Mouse (Mus musculus): Measurements from ENCODE around the gene Dock8. TPM values are rescaled to one million over a fixed set of nuclear protein-coding genes. Genes with fewer than 3 reads are reported as not detected.

The Dock8 gene
- polyA plus RNA-seq, 1 experiment from 2014 or later = 0.56 TPM

DNA sequence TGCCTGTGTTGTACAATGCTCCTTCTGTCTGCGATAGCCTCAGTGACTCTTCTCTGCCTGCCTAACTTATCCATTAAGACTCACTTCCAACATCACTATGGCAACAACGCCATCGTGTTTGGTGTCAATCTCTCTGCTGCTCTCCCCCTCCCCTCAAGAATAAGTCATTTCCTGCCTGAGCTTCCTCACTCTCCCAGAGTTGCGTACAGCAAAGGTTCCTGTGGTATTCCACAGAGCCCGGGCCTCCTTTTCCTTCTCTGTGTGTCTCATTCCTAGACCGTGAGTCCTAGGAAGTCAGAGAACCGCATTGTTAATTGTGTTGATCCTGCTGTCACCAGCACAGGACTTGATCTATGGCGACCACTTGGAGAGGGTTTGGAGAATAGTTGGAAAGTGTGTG, 4.4 kb upstream of the Dock8 start:
- Histone ChIP-seq H3K4me2 (ENCODE audit: low read length) (no peak overlapping the region), H3K4me3 (replicated peaks; ENCODE audit: low read length) (no peak overlapping the region), H3K27me3 (replicated peaks; ENCODE audit: control insufficient read depth, insufficient read depth, low read length) (peaks cover 28% of the 10 kb centered on the region), H3K36me3 (ENCODE audit: control insufficient read depth, insufficient read depth) (no peaks in the 10 kb centered on the region), H3K9ac (replicated peaks; ENCODE audit: low read depth, low read length) (no peak overlapping the region), H3K27ac (ENCODE audit: low read length) (no peak overlapping the region), H3K9me3 (ENCODE audit: control insufficient read depth, low read length) (no peaks in the 10 kb centered on the region), H3K4me1 (replicated peaks; ENCODE audit: control insufficient read depth, insufficient read depth, low read length) (peaks cover 10% of the 10 kb centered on the region)
- ATAC-seq = no peak
- WGBS = 54% methylated on average over 8 of the region's 8 CpGs

DNA sequence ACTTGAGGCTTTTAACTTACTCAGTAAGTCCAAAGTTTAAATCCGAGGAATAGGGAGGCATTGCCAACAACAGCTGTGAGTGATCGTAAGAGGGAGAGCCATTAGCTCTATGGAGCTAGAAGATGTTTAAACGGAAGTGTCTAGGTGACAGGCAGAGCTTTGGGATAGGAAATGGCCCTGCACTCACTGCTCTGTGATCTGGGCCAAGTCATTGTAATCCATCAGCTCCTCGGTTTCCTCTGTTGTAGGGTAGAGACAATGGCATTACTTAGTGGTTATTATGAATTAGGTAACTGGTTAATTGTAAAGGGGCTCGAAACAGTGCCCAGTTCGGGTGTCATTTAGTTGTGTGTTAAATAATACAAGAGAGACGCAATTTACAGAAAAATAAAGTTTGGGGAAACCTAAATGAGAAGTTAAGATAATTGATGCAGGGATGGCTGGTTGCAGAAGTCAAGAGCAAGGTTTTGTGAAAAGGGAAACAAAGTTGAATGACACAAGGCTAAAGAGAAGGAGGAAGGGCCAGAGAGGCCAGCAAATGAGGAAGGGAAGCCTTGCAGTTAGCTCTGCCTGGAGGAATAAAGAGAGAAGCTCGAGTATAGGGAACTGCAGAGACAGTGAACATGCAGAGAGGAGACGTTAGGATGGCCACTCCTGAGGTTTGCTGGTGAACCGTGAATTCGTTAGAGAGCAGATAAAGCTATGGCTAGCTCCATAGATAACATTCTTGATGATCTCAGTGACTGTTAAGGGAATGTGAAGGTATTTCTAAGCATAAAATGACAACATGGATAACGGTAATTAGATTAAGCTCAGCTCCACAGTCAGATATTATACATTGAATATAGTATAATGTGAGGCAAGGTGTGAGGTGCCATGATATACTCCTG, 2.3 kb upstream of the Dock8 start:
- H3K36me3 ChIP-seq (ENCODE audit: control insufficient read depth, insufficient read depth) = no peaks in the 10 kb centered on the region
- H3K4me2 ChIP-seq (ENCODE audit: low read length) = no peak overlapping the region
- H3K4me3 ChIP-seq (replicated peaks; ENCODE audit: low read length) = no peak overlapping the region
- WGBS = 69% methylated on average over 12 of the region's 12 CpGs
- peaks cover 50% of the 10 kb centered on the region for H3K27me3 ChIP-seq (replicated peaks; ENCODE audit: control insufficient read depth, insufficient read depth, low read length)
- no peaks in the 10 kb centered on the region for H3K9me3 ChIP-seq (ENCODE audit: control insufficient read depth, low read length)
- H3K27ac ChIP-seq (ENCODE audit: low read length) = no peak overlapping the region
- no peak for ATAC-seq
- peaks cover 10% of the 10 kb centered on the region for H3K4me1 ChIP-seq (replicated peaks; ENCODE audit: control insufficient read depth, insufficient read depth, low read length)
- H3K9ac ChIP-seq (replicated peaks; ENCODE audit: low read depth, low read length) = no peak overlapping the region

DNA sequence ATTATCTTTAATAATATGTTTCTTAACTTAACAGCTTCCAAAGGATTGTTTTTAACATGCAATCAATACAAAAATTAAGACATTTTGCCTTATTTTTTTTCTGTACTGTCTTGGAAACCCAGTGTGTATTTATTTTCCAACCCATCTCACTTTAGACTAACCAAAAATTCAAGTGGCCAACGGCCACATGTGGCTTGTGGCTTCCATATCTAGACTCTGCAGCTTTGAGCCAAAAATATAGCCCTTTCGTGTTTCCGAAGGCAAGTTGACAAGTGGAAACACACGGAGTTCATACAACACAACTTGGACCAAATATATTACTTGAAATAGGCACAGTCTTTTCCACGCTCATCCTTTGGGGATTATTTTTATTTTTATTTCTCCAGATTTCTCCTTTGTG, 773 bp upstream of the Dock8 start:
- no peak overlapping the region for H3K4me2 ChIP-seq (ENCODE audit: low read length)
- H3K9me3 ChIP-seq (ENCODE audit: control insufficient read depth, low read length) = no peaks in the 10 kb centered on the region
- WGBS = 81% methylated on average over 5 of the region's 5 CpGs
- H3K27ac ChIP-seq (ENCODE audit: low read length) = no peak overlapping the region
- no peak for ATAC-seq
- H3K9ac ChIP-seq (replicated peaks; ENCODE audit: low read depth, low read length) = no peak overlapping the region
- peaks cover 10% of the 10 kb centered on the region for H3K4me1 ChIP-seq (replicated peaks; ENCODE audit: control insufficient read depth, insufficient read depth, low read length)
- H3K36me3 ChIP-seq (ENCODE audit: control insufficient read depth, insufficient read depth) = no peaks in the 10 kb centered on the region
- H3K27me3 ChIP-seq (replicated peaks; ENCODE audit: control insufficient read depth, insufficient read depth, low read length) = peaks cover 56% of the 10 kb centered on the region
- no peak overlapping the region for H3K4me3 ChIP-seq (replicated peaks; ENCODE audit: low read length)

DNA sequence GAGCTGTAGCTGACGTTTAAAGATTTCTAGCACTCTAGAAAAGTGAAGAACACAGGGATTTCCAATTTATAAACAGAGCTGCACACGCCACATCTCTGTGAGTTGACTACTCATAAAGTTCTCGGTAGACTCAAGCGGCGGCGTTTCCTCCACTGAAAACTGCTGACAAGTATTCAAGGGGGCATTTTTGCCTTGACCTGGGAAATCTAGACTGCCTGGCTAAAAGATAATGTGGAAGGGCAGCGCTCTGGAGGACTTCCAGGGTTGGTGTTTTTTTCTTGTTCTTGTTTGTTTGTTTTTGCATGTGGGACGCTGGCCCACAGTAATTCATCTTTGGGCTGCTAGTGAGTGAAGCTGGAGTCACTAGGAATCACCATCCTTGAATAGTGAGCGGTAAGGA, 819 bp downstream of the Dock8 start:
- no peaks in the 10 kb centered on the region for H3K36me3 ChIP-seq (ENCODE audit: control insufficient read depth, insufficient read depth)
- H3K9me3 ChIP-seq (ENCODE audit: control insufficient read depth, low read length) = no peaks in the 10 kb centered on the region
- peaks cover 13% of the 10 kb centered on the region for H3K4me1 ChIP-seq (replicated peaks; ENCODE audit: control insufficient read depth, insufficient read depth, low read length)
- no peak overlapping the region for H3K27ac ChIP-seq (ENCODE audit: low read length)
- 37% methylated on average over 9 of the region's 9 CpGs for WGBS
- H3K4me2 ChIP-seq (ENCODE audit: low read length) = peak overlapping the region; percentile 99
- no peak overlapping the region for H3K4me3 ChIP-seq (replicated peaks; ENCODE audit: low read length)
- no peak overlapping the region for H3K9ac ChIP-seq (replicated peaks; ENCODE audit: low read depth, low read length)
- H3K27me3 ChIP-seq (replicated peaks; ENCODE audit: control insufficient read depth, insufficient read depth, low read length) = peaks cover 56% of the 10 kb centered on the region
- ATAC-seq = no peak

DNA sequence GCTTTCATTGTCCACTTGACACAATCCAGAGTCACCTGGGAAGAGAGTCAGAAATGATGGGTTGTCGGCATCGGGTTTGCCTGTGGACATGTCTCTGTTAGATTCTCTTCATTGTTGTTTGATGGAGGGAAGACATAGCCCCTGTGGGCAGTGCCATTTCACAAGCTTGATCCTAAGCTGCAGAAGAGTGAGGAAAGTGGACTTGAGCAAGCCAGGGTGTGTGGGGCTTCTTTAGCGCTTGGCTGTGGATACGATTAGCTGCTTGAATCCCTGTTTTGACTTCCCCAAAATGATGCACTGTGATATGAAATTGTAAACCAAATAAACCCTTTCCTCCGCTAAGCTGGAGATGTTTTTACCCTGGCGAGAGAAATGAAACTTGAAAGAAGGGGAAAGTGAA, 2.7 kb downstream of the Dock8 start:
- Histone ChIP-seq H3K27me3 (replicated peaks; ENCODE audit: control insufficient read depth, insufficient read depth, low read length) (peaks cover 48% of the 10 kb centered on the region), H3K4me1 (replicated peaks; ENCODE audit: control insufficient read depth, insufficient read depth, low read length) (peaks cover 13% of the 10 kb centered on the region), H3K9me3 (ENCODE audit: control insufficient read depth, low read length) (no peaks in the 10 kb centered on the region), H3K4me3 (replicated peaks; ENCODE audit: low read length) (no peak overlapping the region), H3K9ac (replicated peaks; ENCODE audit: low read depth, low read length) (no peak overlapping the region), H3K27ac (ENCODE audit: low read length) (no peak overlapping the region), H3K36me3 (ENCODE audit: control insufficient read depth, insufficient read depth) (no peaks in the 10 kb centered on the region), H3K4me2 (ENCODE audit: low read length) (no peak overlapping the region)
- no peak for ATAC-seq
- WGBS = 90% methylated on average over 6 of the region's 6 CpGs

DNA sequence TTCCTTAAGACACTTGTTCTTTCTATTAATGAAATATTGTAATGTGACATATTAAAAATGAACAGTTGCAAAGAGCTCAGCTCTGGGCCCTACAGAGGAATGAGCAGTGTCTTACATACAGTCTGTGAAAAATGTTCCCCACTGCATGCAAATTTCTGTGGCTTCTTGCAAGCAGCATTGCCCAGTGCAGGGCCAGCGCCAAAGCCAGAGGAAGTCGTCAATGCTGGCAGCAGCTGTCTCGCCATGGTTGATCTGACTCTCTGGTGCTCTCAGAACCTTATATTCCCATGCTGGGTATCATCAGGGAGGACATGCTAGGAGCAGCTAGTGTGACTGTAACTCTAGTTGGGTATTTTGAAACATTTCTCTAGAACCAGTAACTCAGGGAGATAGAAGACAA, 3.5 kb downstream of the Dock8 start:
- Histone ChIP-seq H3K27me3 (replicated peaks; ENCODE audit: control insufficient read depth, insufficient read depth, low read length) (peaks cover 45% of the 10 kb centered on the region), H3K27ac (ENCODE audit: low read length) (no peak overlapping the region), H3K9ac (replicated peaks; ENCODE audit: low read depth, low read length) (no peak overlapping the region), H3K4me2 (ENCODE audit: low read length) (no peak overlapping the region), H3K4me1 (replicated peaks; ENCODE audit: control insufficient read depth, insufficient read depth, low read length) (peaks cover 13% of the 10 kb centered on the region), H3K9me3 (ENCODE audit: control insufficient read depth, low read length) (no peaks in the 10 kb centered on the region), H3K36me3 (ENCODE audit: control insufficient read depth, insufficient read depth) (no peaks in the 10 kb centered on the region), H3K4me3 (replicated peaks; ENCODE audit: low read length) (no peak overlapping the region)
- WGBS = 81% methylated on average over 3 of the region's 3 CpGs
- ATAC-seq = no peak

DNA sequence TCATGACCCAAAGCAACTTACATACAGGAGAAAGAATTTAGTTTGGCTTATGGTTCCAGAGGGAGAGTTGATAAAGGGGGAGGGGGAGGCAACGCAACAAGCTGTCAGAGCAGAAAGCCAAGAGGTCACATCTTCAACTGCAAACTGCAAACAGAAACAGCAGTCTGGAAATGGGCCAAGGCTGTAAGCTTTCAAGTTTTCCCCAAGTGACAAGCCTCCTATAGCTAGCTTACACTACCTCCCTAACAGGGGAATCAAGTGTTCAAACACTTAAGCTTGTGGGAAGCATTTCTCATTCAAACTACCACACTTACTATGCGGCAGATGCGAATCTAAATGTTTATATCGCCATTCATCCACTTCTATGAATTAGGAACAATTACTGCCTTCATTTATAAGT, 4.5 kb downstream of the Dock8 start:
- H3K4me1 ChIP-seq (replicated peaks; ENCODE audit: control insufficient read depth, insufficient read depth, low read length) = peaks cover 13% of the 10 kb centered on the region
- no peak for ATAC-seq
- WGBS = 24% methylated on average over 4 of the region's 4 CpGs
- no peak overlapping the region for H3K27ac ChIP-seq (ENCODE audit: low read length)
- H3K4me2 ChIP-seq (ENCODE audit: low read length) = no peak overlapping the region
- no peaks in the 10 kb centered on the region for H3K36me3 ChIP-seq (ENCODE audit: control insufficient read depth, insufficient read depth)
- H3K9me3 ChIP-seq (ENCODE audit: control insufficient read depth, low read length) = no peaks in the 10 kb centered on the region
- H3K9ac ChIP-seq (replicated peaks; ENCODE audit: low read depth, low read length) = no peak overlapping the region
- H3K27me3 ChIP-seq (replicated peaks; ENCODE audit: control insufficient read depth, insufficient read depth, low read length) = peaks cover 38% of the 10 kb centered on the region
- no peak overlapping the region for H3K4me3 ChIP-seq (replicated peaks; ENCODE audit: low read length)

DNA sequence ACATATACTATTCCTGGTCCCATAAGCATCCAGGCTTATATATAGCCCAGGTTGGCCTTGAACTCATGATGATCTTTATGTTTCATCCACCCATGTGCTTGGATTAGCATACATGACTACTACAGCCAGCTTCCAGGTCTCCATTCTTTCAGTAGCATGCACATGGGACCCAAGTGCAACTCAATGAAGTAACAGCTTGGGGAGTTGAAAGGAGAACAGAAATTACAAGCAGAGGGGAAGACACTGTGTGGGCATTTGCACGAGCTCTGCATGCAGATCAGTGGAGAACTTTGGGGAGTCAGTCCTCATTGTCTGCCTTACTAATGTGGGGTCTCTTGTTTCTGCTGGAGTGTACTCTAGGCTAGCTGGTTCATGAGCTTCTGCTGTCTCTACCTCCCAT, 7.4 kb downstream of the Dock8 start:
- no peak overlapping the region for H3K4me2 ChIP-seq (ENCODE audit: low read length)
- peaks cover 3% of the 10 kb centered on the region; the same call in 1 of the 2 replicates for H3K4me1 ChIP-seq (replicated peaks; ENCODE audit: control insufficient read depth, insufficient read depth, low read length)
- peaks cover 9% of the 10 kb centered on the region for H3K27me3 ChIP-seq (replicated peaks; ENCODE audit: control insufficient read depth, insufficient read depth, low read length)
- no peak for ATAC-seq
- 84% methylated on average over 1 of the region's 1 CpGs for WGBS
- H3K4me3 ChIP-seq (replicated peaks; ENCODE audit: low read length) = no peak overlapping the region
- no peaks in the 10 kb centered on the region for H3K9me3 ChIP-seq (ENCODE audit: control insufficient read depth, low read length)
- no peak overlapping the region for H3K9ac ChIP-seq (replicated peaks; ENCODE audit: low read depth, low read length)
- H3K36me3 ChIP-seq (ENCODE audit: control insufficient read depth, insufficient read depth) = no peaks in the 10 kb centered on the region
- no peak overlapping the region for H3K27ac ChIP-seq (ENCODE audit: low read length)

DNA sequence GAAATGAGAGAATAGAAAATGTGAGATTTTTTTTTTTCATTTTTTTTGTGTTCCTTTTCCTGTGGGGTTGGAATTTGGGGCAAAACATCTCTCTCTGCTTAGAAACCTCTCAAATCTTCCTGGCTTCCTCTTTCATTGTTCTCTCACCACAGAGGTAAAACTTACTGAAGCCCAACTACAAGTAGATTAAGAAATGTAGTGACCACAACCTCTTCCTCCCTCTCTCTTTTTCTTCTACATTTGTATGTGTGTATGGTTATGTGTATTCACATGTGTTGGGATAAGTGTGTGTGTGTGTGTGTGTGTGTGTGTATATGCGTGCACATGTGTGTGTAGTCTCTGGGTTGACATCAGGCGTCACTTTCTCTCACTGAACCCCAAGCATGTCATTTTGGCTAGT, 9.2 kb downstream of the Dock8 start:
- WGBS = 87% methylated on average over 2 of the region's 2 CpGs
- no peak for ATAC-seq

More for the DNA sequence above, 9.2 kb downstream of the Dock8 start:
- Histone ChIP-seq H3K4me1 (replicated peaks; ENCODE audit: control insufficient read depth, insufficient read depth, low read length) (peaks cover 3% of the 10 kb centered on the region; the same call in 1 of the 2 replicates), H3K36me3 (ENCODE audit: control insufficient read depth, insufficient read depth) (no peaks in the 10 kb centered on the region), H3K9me3 (ENCODE audit: control insufficient read depth, low read length) (no peaks in the 10 kb centered on the region), H3K4me2 (ENCODE audit: low read length) (no peak overlapping the region), H3K4me3 (replicated peaks; ENCODE audit: low read length) (no peak overlapping the region), H3K27ac (ENCODE audit: low read length) (no peak overlapping the region), H3K9ac (replicated peaks; ENCODE audit: low read depth, low read length) (no peak overlapping the region), H3K27me3 (replicated peaks; ENCODE audit: control insufficient read depth, insufficient read depth, low read length) (no peaks in the 10 kb centered on the region)
